Mouse (Mus musculus): ENCODE results near the gene Tmem114.

The Tmem114 gene

GRCm38 (mm10) chr16:8409197-8409596 is 15.7 kb downstream of the Tmem114 start:
- DNase-seq (ENCODE audit: low read depth, low spot score), result peak; percentile 43

GRCm38 (mm10) chr16:8406708-8407107 is 18.2 kb downstream of the Tmem114 start:
- peak; percentile 85 for DNase-seq (ENCODE audit: low read depth, low spot score)

- no peak for DNase-seq (ENCODE audit: low read depth, low spot score)
These were observed 22.3 kb downstream of the Tmem114 start for GRCm38 (mm10) chr16:8402663-8403062.

DNA sequence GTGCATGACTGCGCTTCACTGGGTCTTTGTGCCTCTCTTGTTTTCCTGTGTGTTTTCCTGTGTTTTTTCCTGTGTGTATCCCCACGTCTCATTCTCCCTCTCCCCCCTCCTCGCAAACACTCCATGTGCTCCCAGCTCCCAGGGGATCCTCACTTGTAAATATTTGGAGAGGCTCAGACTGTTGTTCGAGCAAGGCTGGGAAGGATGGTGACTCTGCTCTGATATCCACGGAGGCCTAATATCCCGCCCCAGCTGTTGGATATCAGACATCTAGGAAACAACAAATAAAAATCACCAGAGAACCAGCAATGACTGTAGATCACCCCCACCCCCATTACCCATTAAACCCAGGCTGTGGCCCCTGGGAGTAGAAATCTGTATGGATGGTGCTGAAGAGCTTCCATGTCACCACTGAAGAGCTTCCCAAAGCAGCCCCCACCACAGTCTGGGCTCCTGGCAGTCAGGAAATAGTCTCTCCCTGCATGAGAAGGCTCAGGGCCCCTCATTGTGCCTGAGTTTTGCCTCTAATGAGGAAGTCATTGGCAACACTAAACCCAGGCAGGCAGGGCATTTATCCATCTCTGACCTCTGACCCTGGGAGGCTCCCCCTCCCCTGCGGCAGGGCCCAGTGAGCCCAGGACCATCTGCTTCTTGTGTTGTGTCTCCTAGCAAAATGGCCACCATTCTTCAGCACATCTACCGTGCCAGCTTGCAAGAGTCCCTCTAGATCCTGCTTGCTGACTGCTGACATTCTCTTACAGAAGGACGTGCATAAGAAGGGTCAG is 23.6 kb downstream of the Tmem114 start:
- no peak for DNase-seq (ENCODE audit: low read depth, low spot score)

DNA sequence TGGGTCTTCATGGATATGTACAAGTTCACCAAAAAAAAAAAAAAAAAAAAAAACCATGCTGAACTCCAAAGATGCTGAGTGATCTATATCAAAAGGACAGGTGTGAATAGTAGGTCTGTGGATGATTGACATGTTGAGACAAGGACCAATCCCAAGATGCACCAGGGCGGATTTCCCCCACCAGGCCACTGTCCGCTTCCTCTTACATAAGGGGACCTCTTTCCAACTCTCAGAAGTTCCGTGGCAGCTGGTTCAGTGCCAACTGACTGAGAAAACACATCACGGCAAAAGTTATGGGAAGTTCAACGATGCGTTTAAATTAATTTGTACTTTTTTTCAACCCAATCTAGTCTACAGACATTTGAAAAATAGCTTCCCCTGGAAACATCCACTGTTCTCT is 25.1 kb downstream of the Tmem114 start:
- no peak for DNase-seq (ENCODE audit: low read depth, low spot score)

DNA sequence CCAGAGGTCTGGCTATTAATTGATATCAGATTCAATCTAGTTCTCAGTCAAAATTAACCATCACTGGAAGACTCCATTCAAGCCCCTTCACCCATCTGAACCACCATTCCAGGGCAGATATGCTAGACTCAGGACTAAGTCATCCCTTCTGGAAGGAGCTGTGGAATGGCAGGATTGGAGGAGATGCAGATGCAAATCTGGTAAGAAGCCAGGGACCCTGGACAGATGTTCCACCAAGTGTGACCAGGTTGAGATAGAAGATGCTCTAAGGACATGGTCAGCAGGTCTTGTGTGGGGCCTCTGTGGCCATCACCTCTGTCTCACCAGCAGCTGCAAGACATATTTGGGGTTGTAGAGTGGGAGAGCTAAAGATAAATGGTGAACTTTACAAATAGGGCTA is 30.0 kb downstream of the Tmem114 start:
- DNase-seq (ENCODE audit: low read depth, low spot score), result no peak

DNA sequence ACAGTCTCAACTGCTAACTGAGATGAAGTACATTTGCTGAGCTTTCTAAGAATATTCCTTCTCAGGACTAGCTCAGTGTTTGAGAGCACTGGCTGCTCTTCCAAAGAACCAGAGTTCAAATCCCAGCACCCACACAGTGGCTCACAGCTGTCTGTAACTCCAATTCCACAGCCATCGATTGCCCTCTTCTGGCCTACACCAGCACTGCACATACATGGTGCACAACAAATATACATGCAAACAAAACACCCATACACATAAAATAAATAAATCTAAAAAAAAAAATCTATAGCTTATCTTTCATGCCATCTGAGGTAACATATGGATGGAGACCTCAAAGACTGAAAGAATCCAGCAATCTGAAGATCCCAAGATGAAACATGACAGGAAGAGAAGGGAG is 36.4 kb downstream of the Tmem114 start:
- no peak for DNase-seq (ENCODE audit: low read depth, low spot score)

DNA sequence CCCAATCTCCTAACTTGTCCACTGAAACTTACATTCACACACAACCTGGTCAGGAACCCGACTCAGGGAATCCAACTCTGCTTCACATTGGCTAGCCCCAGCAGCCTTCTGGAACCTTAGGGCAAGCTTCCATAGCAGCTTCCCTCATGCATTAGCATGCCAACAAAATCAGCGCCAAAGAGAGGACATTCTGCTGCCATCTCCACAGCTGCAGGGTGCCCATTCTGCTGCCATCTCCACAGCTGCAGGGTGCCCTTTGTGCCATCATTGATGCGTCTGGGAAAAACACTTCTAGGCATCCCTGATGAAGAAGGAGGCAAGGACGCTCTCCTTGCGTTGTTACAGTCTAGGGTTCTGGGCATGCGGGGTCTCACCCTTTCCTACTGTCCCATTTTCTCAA is 38.5 kb downstream of the Tmem114 start:
- DNase-seq (ENCODE audit: low read depth, low spot score), result no peak

- no peak for DNase-seq (ENCODE audit: low read depth, low spot score)
These were observed 39.3 kb downstream of the Tmem114 start for GRCm38 (mm10) chr16:8385679-8386078.

GRCm38 (mm10) chr16:8384772-8385171 is 40.2 kb downstream of the Tmem114 start:
- no peak for DNase-seq (ENCODE audit: low read depth, low spot score)

DNA sequence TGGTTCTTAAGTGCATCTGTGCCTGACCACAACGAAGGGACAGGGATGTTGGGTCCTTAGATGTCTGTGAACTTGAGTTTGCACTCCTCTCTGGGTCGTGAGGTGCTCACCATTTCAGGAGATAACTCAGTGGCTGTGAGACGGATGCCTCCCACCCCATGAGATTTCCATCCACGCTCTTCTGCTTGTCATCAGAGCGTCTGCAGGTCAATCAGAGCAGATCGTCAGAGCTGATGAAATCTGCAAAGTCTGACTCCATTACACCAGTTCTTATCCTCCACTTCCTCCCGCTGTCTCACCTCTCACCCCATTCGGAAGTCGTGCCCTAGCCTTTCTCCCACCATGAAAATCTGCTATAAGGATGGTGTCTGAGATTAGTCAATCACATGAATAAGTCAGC is 41.5 kb downstream of the Tmem114 start:
- no peak for DNase-seq (ENCODE audit: low read depth, low spot score)

DNA sequence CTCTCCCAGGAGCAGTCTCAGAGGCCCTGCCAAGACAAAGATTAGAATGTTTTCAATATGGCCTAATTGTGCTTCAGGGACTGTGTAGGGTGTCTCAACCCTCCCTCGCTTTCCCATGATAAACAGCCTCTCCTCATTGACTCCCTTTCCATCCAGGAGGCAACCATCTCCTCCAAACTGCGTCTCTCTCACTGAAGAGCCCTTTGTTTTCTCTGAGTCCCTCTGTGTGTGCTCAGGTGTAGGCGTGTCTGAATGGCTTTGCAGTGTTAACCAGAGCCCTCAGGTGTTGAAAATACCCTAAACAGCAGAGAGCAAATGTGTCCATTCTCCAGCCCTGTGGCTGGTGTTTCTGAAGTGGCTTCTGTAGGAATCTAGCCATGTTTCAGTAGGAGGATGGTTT is 61.9 kb downstream of the Tmem114 start:
- no peak for DNase-seq (ENCODE audit: low read depth, low spot score)

Data from 3T3-L1 (cell line).